In genomic region chr6:53909446-53909845, GRCm38 (mm10) we compare ENCODE assay signal across 13 mouse cellular contexts.
"Had no signal": no experiment of that assay in that cellular context is flagged by ENCODE, and none has a peak within 500 bp of the region (broad histone marks: within the 10 kb centered on the region; RNA-seq: fewer than 3 reads in every experiment).

No protein-coding gene starts in this region.

- H3K27ac ChIP-seq: kidney, postnatal 0 days; limb, embryonic 12.5 days; liver, embryonic 13.5 days; stomach, postnatal 0 days had no signal

- H3K9ac ChIP-seq: limb, embryonic 12.5 days; liver, embryonic 13.5 days; liver, postnatal 0 days had no signal

- H3K36me3 ChIP-seq: limb, embryonic 12.5 days; liver, embryonic 13.5 days had no signal

- H3K4me3 ChIP-seq: limb, embryonic 12.5 days; liver, embryonic 13.5 days had no signal

- ATAC-seq: liver, postnatal 0 days; lung, postnatal 0 days had no signal

- H3K4me2 ChIP-seq: limb, embryonic 12.5 days; liver, embryonic 13.5 days had no signal

- H3K9me3 ChIP-seq: limb, embryonic 12.5 days; liver, embryonic 13.5 days had no signal

- H3K27me3 ChIP-seq: limb, embryonic 12.5 days; liver, embryonic 13.5 days had no signal

- DNase-seq: kidney, adult 8-10 months; kidney, postnatal 36 days; layer of hippocampus, adult 9-11 months; layer of hippocampus, postnatal 36 days; liver; liver, embryonic 13.5 days; liver, postnatal 0 days; lung, postnatal 36 days; thymus, postnatal 4 days had no signal
